Comparison of ENCODE assay signal across 15 mouse cellular contexts in the genomic region with DNA sequence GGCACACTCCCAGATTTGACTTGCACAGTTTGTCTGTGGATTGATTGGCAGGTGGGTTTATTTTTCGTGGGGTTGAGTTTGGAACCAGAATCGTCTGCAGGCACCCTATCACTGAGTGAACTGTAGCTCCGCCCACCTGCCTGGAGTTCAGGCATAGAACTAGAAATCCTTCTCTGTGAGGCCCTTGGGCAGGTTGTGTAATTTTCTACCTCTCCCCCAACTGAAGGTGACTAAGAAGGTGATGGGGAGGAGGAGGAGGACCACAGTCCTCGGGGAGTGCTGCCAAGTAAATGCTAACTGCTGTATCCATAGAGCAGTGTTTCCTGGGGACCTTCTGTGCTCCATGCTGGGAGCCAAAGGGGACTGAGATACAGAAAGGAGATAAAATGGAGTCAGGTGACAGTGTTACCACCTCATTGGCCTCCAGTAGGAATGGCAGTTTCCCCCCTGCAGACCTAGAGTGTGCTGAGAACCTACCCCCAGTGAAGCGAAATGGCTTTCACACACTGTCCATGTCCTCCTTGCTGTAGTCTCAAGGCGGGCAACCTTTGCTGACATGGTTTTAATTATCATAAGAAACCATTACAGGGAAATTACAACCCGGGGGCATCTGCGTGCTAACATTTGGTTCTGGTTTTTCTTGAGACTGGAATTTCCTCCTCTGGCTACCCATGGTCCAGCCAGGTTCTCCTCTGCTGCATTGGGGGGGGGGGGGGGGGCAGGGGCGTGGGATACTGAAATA.
DNase-seq lines count a peak whose midpoint lies in the region; ATAC-seq lines count a peak whose summit lies in the region.
"Had no signal": no experiment of that assay in that cellular context is flagged by ENCODE, and none has a peak within 500 bp of the region (broad histone marks: within the 10 kb centered on the region; RNA-seq: fewer than 3 reads in every experiment).

No protein-coding gene starts in this region.

- no peaks in the 10 kb centered on the region for H3K36me3 ChIP-seq in embryonic facial prominence, embryonic 13.5 days
- H3K36me3 ChIP-seq: G1E; stomach, embryonic 15.5 days had no signal

- H3K9me3 ChIP-seq in embryonic facial prominence, embryonic 13.5 days: no peaks in the 10 kb centered on the region
- H3K9me3 ChIP-seq: stomach, embryonic 15.5 days had no signal

- 0 out of 2 replicates have a peak overlapping the region, but pooled peaks have one; percentile 49 for H3K27ac ChIP-seq in embryonic facial prominence, embryonic 13.5 days
- H3K27ac ChIP-seq: hindbrain, postnatal 0 days; stomach, embryonic 15.5 days had no signal

- peaks cover 37% of the 10 kb centered on the region for H3K27me3 ChIP-seq in embryonic facial prominence, embryonic 13.5 days
- H3K27me3 ChIP-seq: stomach, embryonic 15.5 days had no signal

- no peak overlapping the region for H3K9ac ChIP-seq in embryonic facial prominence, embryonic 13.5 days
- H3K9ac ChIP-seq: stomach, embryonic 15.5 days had no signal

- no peak overlapping the region; the same call in 1 of the 2 replicates for H3K4me2 ChIP-seq in embryonic facial prominence, embryonic 13.5 days
- H3K4me2 ChIP-seq: stomach, embryonic 15.5 days had no signal

- H3K4me1 ChIP-seq in embryonic facial prominence, embryonic 13.5 days: peaks cover 28% of the 10 kb centered on the region
- H3K4me1 ChIP-seq: stomach, embryonic 15.5 days had no signal

- peak; percentile 37 for DNase-seq in A20 (ENCODE audit: low read depth, low spot score)
- peak; percentile 29 for DNase-seq in ES-CJ7 (ENCODE audit: low read depth, low spot score)
- DNase-seq in kidney, postnatal 14 days: peak; percentile 31
- no peak for DNase-seq in cerebellum, postnatal 4 days (ENCODE audit: low spot score in 2 of 2)
- DNase-seq in right cerebral cortex, postnatal 36 days (ENCODE audit: low spot score in 2 of 2): no peak
- no peak for DNase-seq in urinary bladder, postnatal 4 days (ENCODE audit: low spot score in 2 of 2)
- DNase-seq: adrenal gland, adult 2 months; cerebellum, postnatal 10 days; gastrocnemius, postnatal 10 days; liver; lung, postnatal 36 days had no signal

- H3K4me3 ChIP-seq in embryonic facial prominence, embryonic 13.5 days: no peak overlapping the region
- H3K4me3 ChIP-seq: stomach, embryonic 15.5 days had no signal

- ATAC-seq in embryonic facial prominence, embryonic 13.5 days (ENCODE audit: insufficient number of reproducible peaks, insufficient read depth, low FRiP score, low TSS enrichment, low read depth): peak; percentile 43; the same call in 1 of the 2 replicates
- ATAC-seq: hindbrain, postnatal 0 days had no signal

- WGBS in embryonic facial prominence, embryonic 13.5 days: 21% methylated on average over 9 of the region's 9 CpGs

Comparison
In these comparisons a context has a peak if more than half of its experiments do, and no peak if none do; other contexts are left out.
1. DNase-seq: peak in A20 (single experiment), ES-CJ7 (single experiment) and kidney, postnatal 14 days (single experiment); none in cerebellum, postnatal 4 days (0 of 2), right cerebral cortex, postnatal 36 days (0 of 2) and urinary bladder, postnatal 4 days (0 of 2).